25 mouse cellular contexts compared by ENCODE assay signal in the genomic region with DNA sequence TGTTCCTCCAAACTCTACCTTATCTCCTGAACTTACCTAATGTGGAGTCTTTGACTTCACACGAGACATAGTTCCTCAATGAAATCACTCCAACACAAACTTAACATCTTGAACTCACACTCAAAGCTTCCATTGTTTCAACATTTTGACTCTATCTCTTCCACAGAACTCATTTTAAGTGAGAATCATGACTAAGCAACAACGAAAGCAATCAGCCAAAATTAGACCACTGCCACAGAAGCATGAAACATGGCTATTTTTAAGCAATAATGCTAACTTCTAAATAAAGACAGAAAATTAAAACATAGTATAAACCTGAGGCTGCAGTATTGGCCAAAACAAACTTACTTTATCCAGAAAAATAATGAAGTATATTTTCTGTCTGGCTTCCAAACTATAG.
"Had no signal": no experiment of that assay in that cellular context is flagged by ENCODE, and none has a peak within 500 bp of the region (broad histone marks: within the 10 kb centered on the region; RNA-seq: fewer than 3 reads in every experiment).

No protein-coding gene starts in this region.

- ATAC-seq: hindbrain, postnatal 0 days; intestine, embryonic 16.5 days; liver, embryonic 12.5 days had no signal

- H3K4me2 ChIP-seq: heart, embryonic 12.5 days; hindbrain, embryonic 13.5 days; hindbrain, embryonic 15.5 days; kidney, embryonic 15.5 days; limb, embryonic 13.5 days; limb, embryonic 15.5 days; liver, embryonic 12.5 days had no signal

- H3K27me3 ChIP-seq: heart, embryonic 12.5 days; hindbrain, embryonic 13.5 days; hindbrain, embryonic 15.5 days; kidney, embryonic 15.5 days; limb, embryonic 13.5 days; limb, embryonic 15.5 days; liver, embryonic 12.5 days had no signal

- H3K4me1 ChIP-seq: heart, embryonic 10.5 days; heart, embryonic 12.5 days; hindbrain, embryonic 13.5 days; hindbrain, embryonic 15.5 days; limb, embryonic 13.5 days; limb, embryonic 15.5 days had no signal

- H3K9me3 ChIP-seq: heart, embryonic 10.5 days; heart, embryonic 12.5 days; hindbrain, embryonic 13.5 days; hindbrain, embryonic 15.5 days; kidney, embryonic 15.5 days; limb, embryonic 13.5 days; limb, embryonic 15.5 days; liver, embryonic 12.5 days had no signal

- H3K36me3 ChIP-seq: heart, embryonic 10.5 days; heart, embryonic 12.5 days; hindbrain, embryonic 13.5 days; hindbrain, embryonic 15.5 days; kidney, embryonic 15.5 days; limb, embryonic 13.5 days; limb, embryonic 15.5 days; liver, embryonic 12.5 days had no signal

- H3K27ac ChIP-seq: gastrocnemius, adult 2 months; heart, embryonic 10.5 days; hindbrain, embryonic 13.5 days; hindbrain, embryonic 15.5 days; hindbrain, postnatal 0 days; kidney, embryonic 15.5 days; kidney, postnatal 0 days; limb, embryonic 13.5 days; limb, embryonic 15.5 days; liver, embryonic 12.5 days; liver, embryonic 14.5 days had no signal

- H3K9ac ChIP-seq: heart, embryonic 12.5 days; hindbrain, embryonic 13.5 days; hindbrain, embryonic 15.5 days; kidney, embryonic 15.5 days; limb, embryonic 13.5 days; limb, embryonic 15.5 days; liver, embryonic 12.5 days; liver, embryonic 14.5 days had no signal

- H3K4me3 ChIP-seq: gastrocnemius, adult 2 months; heart, embryonic 10.5 days; heart, embryonic 12.5 days; hindbrain, embryonic 13.5 days; hindbrain, embryonic 15.5 days; kidney, embryonic 15.5 days; limb, embryonic 13.5 days; limb, embryonic 15.5 days; liver, embryonic 12.5 days had no signal

- DNase-seq: gastrocnemius, adult 2 months; gastrocnemius, postnatal 10 days; gastrocnemius, postnatal 25 days; heart, adult 18-20 months; heart, postnatal 10 days; kidney, adult 11 months; kidney, adult 2 months; kidney, adult 9 months; kidney, postnatal 14 days; kidney, postnatal 36 days; layer of hippocampus, adult 9-11 months; layer of hippocampus, postnatal 36 days; left cerebral cortex, postnatal 4 days had no signal
